Mouse (Mus musculus) cerebellum, adult 11-12 months (tissue): Measurements from ENCODE around the gene Cpeb1.
A peak's percentile ranks its signal among the peaks of the same experiment; 100 is the strongest.
"Not testable (repeated sequence)": the region's sequence is repeated elsewhere in the genome, so short reads cannot be mapped to it uniquely, and the experiment has no call there.

Experiments
- DNase-seq: peaks from one replicate; pipeline ENCODE4 v3.0.0; 2022

Gene Cpeb1

DNA sequence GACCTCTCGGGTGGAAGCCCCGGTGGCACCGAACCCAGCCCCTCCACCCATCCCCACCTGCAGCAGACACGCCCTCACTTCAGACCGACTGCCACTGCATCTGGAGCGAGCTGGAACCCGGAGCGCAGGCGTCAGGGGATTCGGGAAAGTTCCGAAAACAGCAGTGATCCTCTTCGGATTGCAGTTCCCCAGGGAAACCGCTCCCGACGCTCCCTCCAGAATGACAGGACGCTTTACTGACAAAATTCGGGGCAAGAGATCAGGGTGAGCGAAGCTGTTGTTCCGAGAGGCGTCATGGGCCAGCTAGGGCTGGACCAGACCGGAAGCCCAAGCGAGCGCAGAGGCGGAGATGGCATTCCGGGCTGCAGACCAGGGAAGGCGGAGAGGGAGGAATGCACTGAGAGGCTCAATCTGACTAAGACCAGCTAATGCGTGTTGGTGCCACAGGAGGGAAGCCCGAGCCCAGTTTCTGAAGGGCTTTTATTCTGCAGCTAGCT is at the start of gene Cpeb1:
TSS of gene Cpeb1 (minus strand) at position 311 of the 497 bp plus-strand sequence.
- peak; percentile 52 for DNase-seq

DNA sequence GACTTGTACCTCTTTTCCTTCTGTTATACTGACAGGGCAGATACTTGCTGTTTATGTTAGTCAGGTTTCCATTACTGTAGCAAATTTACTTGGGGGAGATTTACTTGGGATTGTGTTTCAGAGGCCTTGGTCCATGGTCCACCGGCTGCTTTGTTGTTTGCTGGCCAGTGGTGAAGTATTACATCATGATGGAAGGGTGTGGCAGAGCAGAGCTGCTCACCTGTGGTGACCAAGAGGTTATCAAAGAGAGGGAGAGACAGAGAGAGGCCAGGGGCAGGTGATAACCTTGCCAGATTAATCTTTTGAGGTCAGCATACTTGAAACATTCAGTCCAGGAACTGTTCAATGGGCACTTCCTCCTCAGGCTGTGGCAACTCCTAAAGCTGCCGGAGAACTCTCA is 45.8 kb upstream of the Cpeb1 start:
- DNase-seq: no peak

DNA sequence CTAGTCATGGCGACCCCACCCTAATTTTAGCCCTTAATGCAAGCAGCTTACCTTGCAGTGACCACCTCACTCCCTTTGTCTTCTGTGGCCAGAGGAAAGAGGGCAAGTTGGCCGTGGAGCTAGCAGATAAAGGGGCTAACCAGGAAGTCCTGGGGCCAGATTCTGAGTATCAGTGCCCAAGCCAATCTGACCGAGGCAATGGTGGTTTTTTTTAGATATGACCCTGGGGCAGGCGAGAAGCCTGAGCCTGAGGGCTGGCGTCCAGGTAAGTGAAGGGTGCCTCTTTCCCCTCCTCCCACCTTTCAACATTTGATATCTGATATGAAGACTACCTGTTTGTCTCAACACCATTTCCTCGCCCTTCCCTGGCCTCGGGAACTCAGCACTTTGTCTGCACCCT is 42.9 kb upstream of the Cpeb1 start, which contains the start of gene BC048679:
TSS of gene BC048679 (minus strand) at position 101 of the 400 bp plus-strand sequence.
- no peak for DNase-seq

DNA sequence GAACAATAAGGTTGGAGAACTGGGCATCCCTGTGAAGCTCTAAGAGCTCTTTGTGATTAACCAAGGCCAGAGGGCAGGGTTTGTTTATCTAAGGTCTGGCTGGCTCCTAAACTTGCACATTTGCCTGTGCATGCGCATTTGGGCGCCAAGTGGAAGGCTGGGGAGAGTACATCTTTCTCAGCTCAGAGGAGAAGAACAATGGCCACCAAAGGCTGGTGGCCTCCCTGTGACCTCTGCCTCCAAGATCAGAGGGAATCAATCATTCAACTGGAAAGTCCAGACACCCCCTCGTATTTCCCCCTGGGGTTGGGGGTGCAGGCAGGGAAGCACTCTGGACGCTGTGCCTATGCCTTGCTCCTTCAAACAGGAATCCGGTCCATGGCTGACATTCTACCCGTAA is 41.9 kb upstream of the Cpeb1 start:
- no peak for DNase-seq

DNA sequence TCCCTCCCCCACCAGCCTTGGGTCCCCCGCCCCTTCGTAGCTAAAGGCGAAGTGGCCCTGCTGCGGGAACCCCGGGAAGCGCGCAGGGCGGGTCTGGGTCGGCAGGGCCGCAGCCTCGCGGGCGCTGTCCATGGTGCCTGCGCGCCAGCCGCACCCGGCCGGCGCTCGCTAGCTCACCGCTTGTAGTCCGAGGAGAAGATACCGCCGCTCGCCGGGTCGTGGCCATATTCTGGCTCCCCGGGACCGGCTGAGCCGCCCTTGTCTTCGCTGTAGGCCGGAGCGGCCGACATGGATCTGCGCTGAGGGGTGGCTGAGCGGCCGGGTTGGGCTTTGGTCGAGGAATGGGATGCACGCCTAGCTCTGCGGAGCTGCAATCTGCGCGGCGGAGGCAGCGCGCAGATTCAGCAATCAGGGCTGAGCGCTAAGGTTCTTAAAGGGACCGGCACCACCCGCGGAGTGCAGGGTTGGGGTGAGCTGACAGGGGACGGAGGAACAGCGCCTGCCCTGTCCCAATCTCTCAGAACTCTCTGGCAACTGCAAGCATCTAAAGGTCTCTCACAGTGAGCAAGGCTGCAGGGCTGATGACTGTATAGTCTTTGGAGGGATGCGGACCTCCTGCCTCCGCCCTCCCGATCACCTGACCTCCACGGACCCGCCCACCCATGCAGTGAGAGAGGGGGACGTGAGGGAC is 38.2 kb upstream of the Cpeb1 start, which contains the start of gene Ap3b2:
TSS of gene Ap3b2 (minus strand) at position 595 of the 691 bp plus-strand sequence.
- peak; percentile 83 for DNase-seq

DNA sequence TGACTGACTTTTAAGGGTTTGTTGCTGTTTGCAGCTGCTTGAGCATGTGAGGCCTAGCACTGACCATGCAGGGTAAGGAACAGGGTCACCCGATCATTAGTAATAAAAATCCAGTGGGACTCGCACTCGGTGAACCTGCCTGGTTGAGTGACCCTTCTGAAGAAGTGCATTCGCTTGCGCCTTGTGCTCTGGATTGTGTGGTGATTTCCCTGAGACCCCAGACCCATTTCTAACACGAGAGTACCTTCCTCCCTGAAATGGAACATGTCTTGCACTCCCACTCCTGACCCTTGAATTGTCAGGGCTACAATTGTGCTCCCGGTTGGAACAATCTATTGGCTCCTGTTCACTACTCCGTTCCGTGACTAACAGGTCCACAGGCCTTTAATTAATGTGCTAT is 37.4 kb upstream of the Cpeb1 start:
- DNase-seq: no peak

DNA sequence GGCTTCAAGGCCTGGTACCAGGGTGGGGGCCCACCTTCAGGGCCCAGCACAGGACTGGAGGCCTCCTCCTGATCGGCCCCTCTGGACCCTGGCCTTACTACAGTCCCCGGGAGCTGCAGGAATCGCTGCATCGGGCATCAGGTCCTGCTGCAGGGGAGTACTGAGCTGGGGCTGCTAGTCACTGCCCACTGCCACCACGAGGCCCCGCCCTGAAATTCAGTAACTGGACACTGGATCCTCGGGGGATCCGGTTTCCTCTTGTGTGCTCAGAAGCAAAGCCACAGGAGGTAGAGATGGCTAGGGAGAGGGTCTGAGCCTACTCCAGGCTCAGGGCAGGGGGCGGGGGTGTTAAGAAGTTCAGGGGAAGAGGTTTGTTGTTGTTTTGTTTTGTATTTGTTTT is 34.4 kb upstream of the Cpeb1 start:
- no peak for DNase-seq

- no peak for DNase-seq
Measured at GRCm38 (mm10) chr7:81480800-81481199, 25.5 kb upstream of the Cpeb1 start.

- no peak for DNase-seq
Measured at GRCm38 (mm10) chr7:81479531-81480090, 24.3 kb upstream of the Cpeb1 start.

- DNase-seq: not testable (repeated sequence)
Measured at GRCm38 (mm10) chr7:81478261-81478660, 23.0 kb upstream of the Cpeb1 start.

DNA sequence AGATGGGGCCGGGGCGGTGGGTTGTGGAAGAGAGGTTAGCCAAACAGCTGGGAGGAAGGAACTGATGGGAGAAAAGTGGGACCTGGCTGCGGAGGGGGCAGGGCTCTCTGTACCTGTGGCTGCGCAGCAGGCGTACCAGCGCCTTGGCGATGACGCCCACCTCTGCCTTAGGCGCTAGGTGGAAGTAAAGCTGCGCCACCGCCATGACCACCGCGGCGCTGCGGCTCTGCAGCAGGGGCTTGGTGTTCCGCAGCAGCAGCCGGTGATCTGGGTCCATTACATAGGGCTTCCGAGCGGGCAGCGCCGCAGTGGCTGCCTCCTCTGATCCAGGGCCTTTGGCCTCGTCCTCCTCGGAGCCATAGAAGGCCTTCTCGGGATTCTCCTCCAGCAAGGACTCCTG is 21.6 kb upstream of the Cpeb1 start:
- DNase-seq: no peak

- DNase-seq: no peak
Measured at GRCm38 (mm10) chr7:81475221-81475620, 20.0 kb upstream of the Cpeb1 start.

DNA sequence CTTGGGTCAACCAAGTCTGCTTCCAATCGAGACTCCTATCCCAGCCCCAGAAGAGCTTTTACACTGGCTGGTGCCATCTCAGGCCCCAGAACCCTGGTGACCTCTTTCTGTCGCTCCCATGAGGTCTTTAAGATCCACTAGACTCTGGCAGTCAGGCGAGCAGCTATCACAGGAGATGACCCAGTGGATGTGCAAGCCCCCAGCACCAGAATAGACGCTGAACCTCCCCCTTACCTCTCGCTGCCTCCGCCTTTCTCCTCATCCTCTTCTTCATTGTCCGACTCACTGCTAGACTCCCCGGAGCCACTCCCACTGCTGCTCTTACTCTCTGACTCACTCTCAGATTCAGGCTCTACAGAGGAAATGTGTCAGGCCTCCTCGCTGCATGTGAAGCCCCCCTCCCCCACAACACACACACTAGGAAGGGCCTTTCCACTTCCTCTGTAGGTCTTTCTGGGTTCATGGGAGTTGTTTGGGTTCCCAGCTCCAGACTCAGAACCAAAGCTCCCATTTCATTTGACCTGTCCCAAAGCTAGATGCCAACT is 9.7 kb upstream of the Cpeb1 start:
- peak; percentile 1 for DNase-seq

DNA sequence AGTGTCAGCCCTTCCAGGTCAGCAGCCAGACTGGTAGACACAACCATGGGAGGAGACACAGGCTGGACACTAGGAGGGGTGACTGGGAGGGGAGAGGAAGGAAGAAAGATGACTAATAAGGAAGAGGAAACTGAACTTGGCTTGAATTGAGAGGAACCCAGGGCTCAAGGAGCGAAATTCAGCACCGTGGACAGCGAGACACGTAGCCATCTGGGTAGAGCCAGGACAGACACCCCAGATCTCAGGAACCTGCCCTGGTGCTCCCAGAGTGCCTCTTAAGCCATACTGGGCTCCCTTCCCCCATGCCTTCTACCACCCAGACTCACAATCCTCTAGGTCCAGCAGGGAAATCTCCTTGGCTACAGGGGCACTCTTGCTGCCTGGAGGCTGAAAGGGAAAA is 8.9 kb upstream of the Cpeb1 start:
- DNase-seq: no peak

DNA sequence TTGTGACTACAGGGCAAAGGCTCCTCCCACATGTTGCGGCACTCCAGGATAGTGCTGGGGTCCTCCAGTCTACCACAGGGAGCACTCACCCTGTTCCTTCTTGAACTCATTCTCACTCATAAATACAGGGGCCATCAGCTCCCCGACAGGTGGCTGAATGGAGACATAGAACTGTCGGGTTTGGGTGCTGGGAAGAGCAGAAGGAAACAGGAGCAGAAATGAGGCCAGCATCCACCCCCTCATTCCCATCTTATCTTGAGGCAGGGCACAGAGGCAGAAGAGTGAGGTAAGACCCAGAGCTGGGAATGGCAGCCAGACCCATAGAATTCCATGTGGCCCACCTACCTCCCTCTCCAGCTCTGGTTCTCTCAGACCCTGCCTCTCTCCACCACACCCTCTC is 7.5 kb upstream of the Cpeb1 start:
- DNase-seq: no peak

- peak; percentile 57 for DNase-seq
Measured at GRCm38 (mm10) chr7:81454331-81455039, 780 bp downstream of the Cpeb1 start.

DNA sequence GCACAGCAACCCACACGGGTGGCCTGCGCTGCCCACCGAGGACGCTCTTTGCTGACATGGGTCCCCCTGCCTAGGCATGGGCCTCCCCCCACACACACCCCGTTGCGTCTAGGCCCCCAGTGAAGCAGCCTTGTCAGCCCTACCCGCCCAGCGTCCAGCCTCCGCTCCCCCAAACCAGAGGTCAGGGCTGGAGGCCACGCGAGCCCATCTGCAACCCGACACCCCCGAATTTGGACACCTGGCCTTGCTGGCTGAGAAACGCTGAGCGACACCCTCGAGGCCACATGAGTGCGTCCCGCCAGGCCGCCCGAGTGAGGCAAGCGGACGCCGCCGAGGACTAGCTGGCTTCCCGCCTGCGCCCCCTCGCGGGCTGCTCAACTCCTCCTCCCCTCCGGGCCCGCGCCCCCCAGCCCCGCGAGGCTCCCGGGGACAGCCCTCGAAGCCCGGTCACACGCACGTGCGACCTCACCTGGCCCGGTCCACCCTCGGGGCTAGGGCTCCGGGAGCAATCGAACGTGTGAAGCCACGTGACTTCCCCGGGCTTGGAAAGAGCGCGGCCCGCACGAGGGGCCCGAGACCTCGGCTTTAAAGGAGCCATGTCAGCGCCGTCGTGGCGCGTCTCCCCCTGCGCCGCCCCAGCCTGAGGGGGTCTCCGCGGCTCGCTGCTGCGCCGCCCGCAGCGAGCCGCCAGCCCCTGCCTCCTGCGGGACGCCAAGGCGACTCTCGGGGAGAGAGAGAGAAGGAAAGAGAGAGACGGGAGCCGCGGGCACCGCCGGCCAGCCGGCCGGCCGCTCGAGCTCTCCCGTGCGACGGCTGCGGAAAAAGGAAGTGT is 1.6 kb downstream of the Cpeb1 start:
- peak; percentile 39 for DNase-seq

GRCm38 (mm10) chr7:81452971-81453441 is 2.3 kb downstream of the Cpeb1 start:
- peak; percentile 36 for DNase-seq

- no peak for DNase-seq
Measured at GRCm38 (mm10) chr7:81398957-81399356, 56.3 kb downstream of the Cpeb1 start.

DNA sequence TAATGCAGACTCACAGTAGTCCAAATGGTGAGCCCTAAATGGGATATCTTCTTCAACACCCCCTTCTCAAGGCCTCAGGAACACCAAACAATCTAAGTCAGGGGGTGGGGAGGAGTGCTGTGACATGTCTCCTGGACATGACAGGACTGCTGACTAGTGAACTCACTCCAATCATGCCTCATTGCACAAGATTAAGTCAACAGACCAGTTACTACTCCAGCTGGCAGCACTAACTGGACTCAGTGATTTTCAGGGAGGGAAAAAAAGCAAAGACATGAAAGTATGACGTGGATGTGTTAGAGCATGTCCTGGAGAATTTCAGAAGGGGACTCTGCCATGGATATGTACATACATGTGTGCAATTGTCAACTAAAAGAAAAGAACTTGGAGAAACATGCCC is 75.9 kb downstream of the Cpeb1 start:
- DNase-seq: no peak

DNA sequence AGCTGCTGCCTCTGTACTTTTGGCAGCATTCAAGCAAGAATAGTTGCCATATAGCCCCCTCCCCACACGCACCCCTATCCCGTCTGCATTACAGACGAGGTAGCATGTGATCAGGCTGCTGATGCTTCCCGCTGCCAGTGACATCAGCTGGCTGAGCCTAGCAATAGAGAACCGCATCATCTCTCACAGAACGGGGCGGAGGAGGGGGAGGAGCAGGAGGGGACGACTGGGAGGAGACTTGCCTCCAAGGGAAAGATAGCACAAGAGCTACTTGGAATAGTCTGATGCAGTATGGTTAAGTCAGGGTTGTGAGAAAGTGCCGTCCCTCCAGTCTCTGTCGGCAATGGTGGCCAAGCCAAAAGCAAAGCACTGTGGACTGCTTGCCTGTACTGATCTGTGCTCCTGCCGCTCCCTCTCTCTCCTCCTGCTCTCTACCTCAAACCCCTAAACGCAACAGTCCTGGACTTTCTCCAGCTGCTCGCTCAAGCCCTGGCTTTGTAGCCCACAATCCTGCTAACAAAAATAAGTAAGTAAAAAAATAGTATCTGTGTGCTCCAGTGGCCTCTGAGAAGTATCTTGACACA is 82.8 kb downstream of the Cpeb1 start:
- peak; percentile 40 for DNase-seq

DNA sequence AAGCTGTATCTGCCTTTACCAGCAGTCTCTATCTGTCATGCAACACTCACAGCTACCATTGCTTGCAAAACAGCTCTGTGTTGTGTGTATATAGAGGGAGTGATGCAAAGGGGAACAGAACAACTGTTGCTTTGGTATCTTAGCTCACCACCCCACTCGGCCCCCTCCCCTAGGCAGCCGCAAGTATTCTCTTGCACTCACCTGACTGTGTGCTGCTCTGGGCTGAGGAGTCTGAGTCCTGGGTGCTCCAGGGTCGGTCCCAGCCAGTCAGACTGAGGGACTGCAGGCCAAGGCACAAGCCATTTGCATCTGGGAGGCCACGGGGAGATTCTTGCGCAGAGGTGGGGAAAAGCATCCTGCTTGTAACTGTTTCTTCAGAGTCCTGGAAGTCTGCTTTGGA is 83.5 kb downstream of the Cpeb1 start:
- DNase-seq: no peak
